Mouse (Mus musculus): ENCODE measurements around the gene Zbtb17.

GRCm38 (mm10) chr4:141479411-141479810 is 35.0 kb downstream of the Zbtb17 start:
- TF ChIP-seq CTCF (IDR thresholded peaks at IDR 0.05; ENCODE audit: insufficient read depth, low read depth, low read length) (no peak), POLR2A (IDR thresholded peaks at IDR 0.05; ENCODE audit: insufficient read depth, low read depth, low read length) (no peak)

Data from olfactory bulb, adult 2 months (tissue).